Mouse (Mus musculus) E14TG2a.4 (cell line): Measurements from ENCODE around the gene Plekha5.

Experiments used
- H3K27me3 ChIP-seq: 2 replicates; pipeline ENCODE4 v1.6.1; 2014; ENCODE audit warnings: low read length, control low read depth; ENCODE audit not compliant: insufficient read depth
- H3K36me3 ChIP-seq: 2 replicates; pipeline ENCODE4 v1.6.1; 2014; ENCODE audit warnings: low read length, control low read depth; ENCODE audit not compliant: insufficient read depth
- H3K4me1 ChIP-seq: replicated peaks from 2 replicates; pipeline ENCODE4 v1.6.1; 2014; ENCODE audit warnings: low read depth, low read length, control low read depth
- H3K4me3 ChIP-seq: replicated peaks from 2 replicates; pipeline ENCODE4 v1.5.1; 2014; ENCODE audit warnings: mild to moderate bottlenecking, low read length
- H3K9me3 ChIP-seq: 2 replicates; pipeline ENCODE4 v1.6.1; 2014; ENCODE audit warnings: low read length, control low read depth
- CTCF ChIP-seq: conservative IDR thresholded peaks from 2 replicates; pipeline ENCODE4 v1.5.1; 2014; ENCODE audit warnings: low read length
- NANOG ChIP-seq: IDR thresholded peaks from 2 replicates; pipeline ENCODE4 v1.6.1; 2014; ENCODE audit warnings: borderline replicate concordance, low read length, mixed read lengths
- POU5F1 ChIP-seq: IDR thresholded peaks from 2 replicates; pipeline ENCODE4 v1.6.1; 2014; ENCODE audit warnings: low read length, borderline replicate concordance

The Plekha5 gene

GRCm38 (mm10) chr6:140476981-140477380 is 53.1 kb downstream of the Plekha5 start:
- TF ChIP-seq POU5F1 (no peak), NANOG (no peak), CTCF (no peak)
- Histone ChIP-seq H3K9me3 (no peaks in the 10 kb centered on the region), H3K27me3 (no peaks in the 10 kb centered on the region), H3K36me3 (no peaks in the 10 kb centered on the region), H3K4me1 (0 out of 2 replicates have a peak, but pooled peaks cover 3% of the 10 kb centered on the region), H3K4me3 (no peak overlapping the region)

DNA sequence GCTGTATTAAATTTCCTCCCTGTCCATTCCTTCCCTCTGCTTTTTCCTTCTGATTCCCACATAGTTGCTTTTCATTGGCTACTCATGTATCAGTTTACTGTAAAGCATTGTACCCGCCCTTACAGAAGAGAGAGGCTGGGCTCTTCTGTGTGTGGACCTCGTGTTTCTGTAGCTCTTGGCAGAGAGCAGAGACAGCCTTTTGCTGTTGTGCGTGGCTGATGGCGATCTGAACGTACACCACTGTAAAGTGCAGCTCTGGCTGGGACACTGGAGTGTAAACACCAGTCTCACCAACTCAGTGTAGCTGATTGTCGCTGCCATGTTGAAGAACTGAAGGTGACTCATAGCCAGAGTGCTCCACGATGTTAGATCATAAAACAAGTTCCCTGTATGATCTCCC is 54.2 kb downstream of the Plekha5 start:
- Histone ChIP-seq H3K36me3 (no peaks in the 10 kb centered on the region), H3K4me1 (0 out of 2 replicates have a peak, but pooled peaks cover 3% of the 10 kb centered on the region), H3K4me3 (no peak overlapping the region), H3K27me3 (no peaks in the 10 kb centered on the region), H3K9me3 (no peaks in the 10 kb centered on the region)
- TF ChIP-seq POU5F1 (no peak), CTCF (no peak), NANOG (no peak)

- Histone ChIP-seq H3K4me1 (peaks cover 5% of the 10 kb centered on the region), H3K4me3 (no peak overlapping the region), H3K27me3 (no peaks in the 10 kb centered on the region), H3K36me3 (no peaks in the 10 kb centered on the region), H3K9me3 (peaks cover 3% of the 10 kb centered on the region; the same call in 1 of the 2 replicates)
- TF ChIP-seq CTCF: no peak
- TF ChIP-seq POU5F1: no peak
- TF ChIP-seq NANOG: no peak
Observed at GRCm38 (mm10) chr6:140478943-140479342, 55.1 kb downstream of the Plekha5 start.

DNA sequence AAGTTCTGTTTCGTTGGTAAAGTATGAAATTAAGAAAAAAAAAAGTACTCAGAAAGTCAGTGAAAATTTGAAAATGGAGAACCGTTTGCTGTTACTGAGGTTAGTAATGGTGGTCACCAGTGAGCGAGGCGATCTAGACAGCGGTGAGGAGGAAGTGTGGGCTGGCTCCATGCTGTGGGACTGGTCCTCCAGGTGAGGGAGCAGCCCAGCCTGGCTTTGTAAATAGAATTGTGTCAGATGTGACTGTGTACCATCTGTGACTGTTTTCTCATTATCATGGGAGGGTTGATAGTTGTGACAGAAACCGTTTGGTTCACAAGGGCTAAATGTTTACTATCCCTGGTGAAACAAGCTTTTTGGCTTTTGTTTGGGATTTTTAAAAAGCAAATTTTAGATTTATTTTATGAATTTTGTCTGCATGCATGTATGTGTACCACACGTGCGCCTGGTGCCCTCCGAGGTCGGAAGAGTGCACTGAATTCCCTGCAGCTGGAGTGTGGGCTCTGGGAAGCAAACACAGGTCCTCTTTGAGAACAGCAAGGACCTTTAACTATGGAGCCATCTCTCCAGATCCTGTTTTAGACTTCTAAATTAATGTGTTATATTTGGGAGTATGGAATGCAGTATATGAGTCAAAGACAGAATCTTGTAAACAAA is 56.7 kb downstream of the Plekha5 start:
- Histone ChIP-seq H3K9me3 (peaks cover 3% of the 10 kb centered on the region; the same call in 1 of the 2 replicates), H3K27me3 (no peaks in the 10 kb centered on the region), H3K4me3 (no peak overlapping the region), H3K4me1 (peaks cover 12% of the 10 kb centered on the region), H3K36me3 (no peaks in the 10 kb centered on the region)
- TF ChIP-seq POU5F1 (no peak), CTCF (no peak), NANOG (no peak)

GRCm38 (mm10) chr6:140481701-140482460 is 58.0 kb downstream of the Plekha5 start:
- H3K4me3 ChIP-seq: no peak overlapping the region
- peaks cover 9% of the 10 kb centered on the region for H3K4me1 ChIP-seq
- H3K36me3 ChIP-seq: no peaks in the 10 kb centered on the region
- H3K27me3 ChIP-seq: no peaks in the 10 kb centered on the region
- peaks cover 3% of the 10 kb centered on the region; the same call in 1 of the 2 replicates for H3K9me3 ChIP-seq
- TF ChIP-seq NANOG (no peak), CTCF (no peak), POU5F1 (no peak)

- peaks cover 3% of the 10 kb centered on the region; the same call in 1 of the 2 replicates for H3K9me3 ChIP-seq
- H3K36me3 ChIP-seq: no peaks in the 10 kb centered on the region
- no peaks in the 10 kb centered on the region for H3K27me3 ChIP-seq
- TF ChIP-seq NANOG (no peak), CTCF (no peak), POU5F1 (no peak)
- H3K4me1 ChIP-seq: peaks cover 9% of the 10 kb centered on the region
- no peak overlapping the region for H3K4me3 ChIP-seq
Observed at GRCm38 (mm10) chr6:140484170-140484569, 60.3 kb downstream of the Plekha5 start.

DNA sequence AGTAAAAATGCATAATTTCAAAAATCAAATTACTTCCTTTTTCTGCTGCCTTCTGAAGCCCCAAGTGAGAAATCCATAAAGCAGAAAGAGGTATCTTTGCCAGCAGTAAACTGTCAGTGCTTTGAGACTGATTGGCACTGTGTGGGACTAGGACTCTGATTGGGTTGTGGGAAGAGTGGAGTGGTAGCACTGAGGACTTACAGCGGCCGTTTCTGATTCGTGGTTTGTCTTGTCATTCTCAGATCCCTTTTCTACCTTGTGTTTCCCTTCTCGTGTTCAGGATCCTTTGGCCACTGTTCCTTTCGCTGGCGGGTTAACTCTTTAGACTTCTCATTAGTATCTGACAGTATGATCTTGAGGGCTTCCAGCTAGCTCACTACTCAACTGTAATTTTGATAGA is 61.8 kb downstream of the Plekha5 start:
- Histone ChIP-seq H3K4me1 (peaks cover 13% of the 10 kb centered on the region), H3K36me3 (no peaks in the 10 kb centered on the region), H3K4me3 (no peak overlapping the region), H3K27me3 (no peaks in the 10 kb centered on the region), H3K9me3 (peaks cover 3% of the 10 kb centered on the region; the same call in 1 of the 2 replicates)
- TF ChIP-seq CTCF (no peak), NANOG (no peak), POU5F1 (no peak)

- Histone ChIP-seq H3K9me3 (peaks cover 3% of the 10 kb centered on the region; the same call in 1 of the 2 replicates), H3K27me3 (no peaks in the 10 kb centered on the region), H3K4me1 (peaks cover 20% of the 10 kb centered on the region), H3K4me3 (no peak overlapping the region), H3K36me3 (no peaks in the 10 kb centered on the region)
- TF ChIP-seq NANOG (no peak), CTCF (no peak), POU5F1 (no peak)
Observed at GRCm38 (mm10) chr6:140486685-140487084, 62.8 kb downstream of the Plekha5 start.
